Mouse (Mus musculus) kidney, adult 2 months (tissue): Measurements from ENCODE around the gene Dusp10. TPM values are rescaled to one million over a fixed set of nuclear protein-coding genes. Genes with fewer than 3 reads are reported as not detected.

Source experiments
- DNase-seq: peaks from one replicate; pipeline ENCODE4 v3.0.0; 2021
- H3K27ac ChIP-seq: fragments of 200-500 bp; 2 replicates; pipeline ENCODE4 v1.5.1; 2012; ENCODE audit warnings: low read depth, low read length, control low read depth, inconsistent platforms; ENCODE audit not compliant: insufficient read depth
- H3K27me3 ChIP-seq: fragments of 200-500 bp; replicated peaks from 2 replicates; pipeline ENCODE4 v1.6.1; 2012; ENCODE audit warnings: mild to moderate bottlenecking, moderate library complexity, low read length, inconsistent platforms; ENCODE audit not compliant: control insufficient read depth, insufficient read depth
- H3K36me3 ChIP-seq: fragments of 200-500 bp; 2 replicates; pipeline ENCODE4 v1.6.1; 2012; ENCODE audit warnings: mild to moderate bottlenecking, moderate library complexity, low read length, inconsistent platforms; ENCODE audit not compliant: control insufficient read depth, insufficient read depth
- H3K4me1 ChIP-seq: fragments of 200-500 bp; 2 replicates; pipeline ENCODE4 v1.6.1; 2011; ENCODE audit warnings: low read length; ENCODE audit not compliant: control insufficient read depth, insufficient read depth
- H3K4me3 ChIP-seq: fragments of 200-500 bp; 2 replicates; pipeline ENCODE4 v1.5.1; 2011; ENCODE audit warnings: mild to moderate bottlenecking, low read depth, low read length, control low read depth; ENCODE audit not compliant: insufficient read depth
- CTCF ChIP-seq: fragments of 200-500 bp; conservative IDR thresholded peaks from 2 replicates; pipeline ENCODE4 v1.5.1; 2011; ENCODE audit warnings: low read depth, mild to moderate bottlenecking, control low read depth, low read length, moderate library complexity, mixed read lengths; ENCODE audit not compliant: insufficient read depth, insufficient read length
- POLR2A ChIP-seq: fragments of 200-500 bp; IDR thresholded peaks from one replicate; pipeline ENCODE4 v1.6.1; 2011; ENCODE audit warnings: low read depth, low read length, control low read depth
- WGBS: fragments of 180-500 bp; shearing (Covaris S2); methylation state at CpG from one replicate; pipeline ENCODE4 v1.1.7; 2018; 5-methylcytosine and 5-hydroxymethylcytosine counted together
- polyA plus RNA-seq: library from polyadenylated mRNA; depleted of rRNA; stranded (reverse); fragments of >200 nt; gene quantifications from 2 replicates; pipeline ENCODE4 v1.2.3, GENCODE M21; 2012

Dusp10 gene
- polyA plus RNA-seq, 1 experiment, result 5.3 TPM

DNA sequence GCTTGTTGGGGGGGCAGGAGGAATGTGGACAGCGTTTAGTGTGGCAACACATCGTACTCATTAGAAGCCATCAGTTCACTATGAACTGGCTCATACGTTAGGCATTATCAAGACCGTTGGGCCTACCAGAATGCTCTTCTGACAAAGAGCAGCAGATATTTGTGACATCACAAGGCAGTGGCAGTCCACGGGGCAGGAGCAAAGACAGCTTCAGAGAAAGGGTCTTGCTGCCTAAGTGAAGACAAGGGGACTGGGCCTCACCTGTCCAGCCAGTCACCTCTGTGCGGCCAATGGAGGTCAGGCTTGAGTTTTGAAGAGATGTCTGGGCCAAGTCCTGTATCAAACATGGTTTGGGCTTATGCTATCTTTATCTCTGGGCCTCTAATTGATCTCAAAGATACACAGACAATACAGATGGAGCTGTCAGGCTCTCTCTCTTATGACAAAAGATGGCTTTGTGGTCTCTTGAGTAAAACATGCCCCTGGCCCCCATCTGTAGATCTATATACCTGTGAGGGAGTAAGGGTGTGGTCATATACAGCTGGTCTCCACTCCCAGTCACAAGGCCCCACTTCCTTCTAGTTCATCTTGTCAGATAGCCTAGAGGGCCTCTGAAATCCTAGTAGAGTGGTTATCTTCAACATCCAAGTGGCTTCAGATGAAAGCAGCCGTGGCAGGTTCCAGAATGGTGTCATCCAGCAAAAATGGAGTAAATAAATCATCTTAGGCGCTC lies 17.1 kb downstream of the Dusp10 start:
- no peaks in the 10 kb centered on the region for H3K36me3 ChIP-seq
- WGBS, result 95% methylated on average over 8 of the region's 8 CpGs
- no peak overlapping the region for H3K4me3 ChIP-seq

DNA sequence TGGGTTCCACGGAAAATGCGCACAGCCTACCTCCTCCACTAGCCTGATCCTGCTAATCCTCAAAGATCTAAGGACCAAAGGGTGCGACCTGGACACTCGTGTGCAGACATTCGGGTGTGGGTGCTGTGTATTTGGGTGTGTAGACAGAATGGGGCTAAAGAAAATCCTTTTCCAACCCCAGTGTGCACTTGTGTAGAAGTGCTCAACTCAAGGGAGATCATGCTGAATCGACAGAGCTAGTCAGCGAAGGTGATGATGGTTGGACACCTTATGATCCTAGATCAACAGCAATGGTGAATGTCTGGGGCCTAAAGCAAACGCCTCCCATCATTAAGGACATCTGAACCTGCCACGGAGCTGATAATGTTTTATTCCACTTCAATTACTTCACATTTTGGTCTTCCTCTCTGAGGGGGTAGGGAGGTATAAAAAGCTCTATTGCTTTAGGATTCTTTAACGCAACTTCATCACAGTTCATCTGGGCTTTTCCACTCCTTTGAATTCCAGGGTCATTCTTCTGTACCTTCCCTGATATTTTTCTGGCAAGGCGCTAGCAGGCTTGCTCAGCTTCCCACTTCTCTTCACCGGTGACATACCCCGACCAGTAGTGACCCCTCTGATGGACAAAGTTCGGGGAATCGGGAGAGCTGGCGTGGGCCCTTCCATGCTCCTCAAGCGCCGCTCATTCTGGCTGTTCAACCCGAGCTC lies 19.7 kb downstream of the Dusp10 start:
- TF ChIP-seq POLR2A (no peak), CTCF (no peak)
- H3K4me1 ChIP-seq, result no peaks in the 10 kb centered on the region
- peak overlapping the region; percentile 72; the same call in 1 of the 2 replicates for H3K27ac ChIP-seq

More for the DNA sequence above, 17.1 kb downstream of the Dusp10 start:
- Histone ChIP-seq H3K4me1 (no peaks in the 10 kb centered on the region), H3K27ac (no peak overlapping the region), H3K27me3 (no peaks in the 10 kb centered on the region)
- no peak for DNase-seq
- TF ChIP-seq CTCF, result no peak
- TF ChIP-seq POLR2A, result no peak

GRCm38 (mm10) chr1:184033390-184034010 lies 20.4 kb downstream of the Dusp10 start:
- TF ChIP-seq CTCF, result 0 out of 2 replicates have a peak, but pooled peaks have one; percentile 13
- TF ChIP-seq POLR2A, result no peak
- 1% methylated on average over 63 of the region's 63 CpGs for WGBS
- Histone ChIP-seq H3K4me1 (no peaks in the 10 kb centered on the region), H3K27me3 (no peaks in the 10 kb centered on the region), H3K4me3 (peak overlapping the region; percentile 67), H3K36me3 (no peaks in the 10 kb centered on the region), H3K27ac (peak overlapping the region; percentile 72)
- DNase-seq, result no peak

More for the DNA sequence above, 19.7 kb downstream of the Dusp10 start:
- Histone ChIP-seq H3K4me3 (peak overlapping the region; percentile 67), H3K27me3 (no peaks in the 10 kb centered on the region), H3K36me3 (no peaks in the 10 kb centered on the region)
- no peak for DNase-seq
- 40% methylated on average over 19 of the region's 19 CpGs for WGBS

DNA sequence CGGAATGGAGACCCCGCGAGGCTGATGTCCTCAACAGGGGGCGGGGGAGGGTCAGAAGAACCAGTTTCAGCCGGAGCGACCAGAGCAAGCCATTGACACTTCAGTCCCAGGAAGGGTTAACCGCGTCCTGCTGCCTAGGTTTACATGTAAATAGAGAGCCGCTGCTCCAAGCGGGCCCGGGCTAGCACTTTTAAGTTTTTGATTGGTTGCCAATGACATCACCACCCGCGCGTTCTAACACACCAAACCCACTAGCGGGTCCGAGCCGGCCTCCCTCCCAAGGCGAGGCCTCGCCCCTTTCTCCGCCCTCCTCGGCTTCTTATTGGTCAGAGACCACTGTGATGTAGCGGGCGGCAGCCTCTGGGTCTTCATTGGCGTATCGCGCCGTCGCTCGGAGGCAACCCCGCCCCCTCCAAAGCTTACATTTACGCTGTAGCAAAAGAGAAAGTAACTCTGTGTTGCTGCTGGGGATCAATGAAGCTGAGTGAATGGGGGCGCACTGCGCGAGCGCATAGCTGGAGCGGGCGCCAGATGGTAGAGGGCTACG lies 21.0 kb downstream of the Dusp10 start, which contains the start of gene 1700056E22Rik:
1700056E22Rik (minus strand) TSS at position 291 of the 547 bp plus-strand sequence.
- no peaks in the 10 kb centered on the region for H3K4me1 ChIP-seq
- peak; percentile 99 for DNase-seq
- peak within 1 kb of the TSS; percentile 81 for H3K4me3 ChIP-seq
- no peaks in the 10 kb centered on the region for H3K27me3 ChIP-seq
- H3K27ac ChIP-seq, result peak within 1 kb of the TSS; percentile 72
- no peaks in the 10 kb centered on the region for H3K36me3 ChIP-seq
- TF ChIP-seq CTCF (no peak), POLR2A (no peak)
- under 1% methylated on average over 38 of the region's 38 CpGs for WGBS

GRCm38 (mm10) chr1:184034741-184035181 lies 21.7 kb downstream of the Dusp10 start:
- Histone ChIP-seq H3K27me3 (no peaks in the 10 kb centered on the region), H3K27ac (no peak overlapping the region), H3K4me1 (no peaks in the 10 kb centered on the region), H3K36me3 (no peaks in the 10 kb centered on the region), H3K4me3 (peak overlapping the region; percentile 81)
- TF ChIP-seq POLR2A (no peak), CTCF (no peak)
- peak; percentile 25 for DNase-seq
- under 1% methylated on average over 12 of the region's 12 CpGs for WGBS

DNA sequence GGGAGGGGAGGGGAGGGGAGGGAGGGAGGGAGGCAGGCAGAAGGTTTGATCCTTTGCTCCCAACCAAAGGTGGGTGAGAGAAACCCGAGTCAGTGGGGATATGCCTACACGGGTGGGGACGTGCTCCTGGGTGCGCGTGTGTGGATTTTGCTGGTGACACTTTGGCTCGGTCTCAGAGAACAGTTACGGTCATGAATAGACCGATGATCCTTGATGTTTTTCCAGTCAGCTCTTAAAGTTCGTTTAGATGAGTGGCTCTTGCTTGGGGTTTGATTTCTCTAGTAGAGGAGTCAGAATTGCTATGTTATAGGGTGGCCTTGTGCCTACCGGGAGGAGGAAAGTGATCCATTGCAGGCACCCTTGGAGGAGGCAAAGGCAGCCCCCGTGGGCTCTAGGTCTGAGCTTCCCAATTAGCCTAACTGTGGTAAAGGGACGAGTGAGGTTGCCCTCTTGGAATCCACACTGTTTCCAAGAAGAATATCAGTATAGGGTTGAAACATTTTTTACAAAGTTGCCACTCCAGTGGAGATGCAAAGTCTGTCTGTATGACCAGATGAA lies 22.3 kb downstream of the Dusp10 start:
- WGBS, result 15% methylated on average over 12 of the region's 12 CpGs

More for the DNA sequence above, 22.3 kb downstream of the Dusp10 start:
- TF ChIP-seq POLR2A (no peak), CTCF (no peak)
- DNase-seq, result peak; percentile 9
- Histone ChIP-seq H3K36me3 (no peaks in the 10 kb centered on the region), H3K27ac (no peak overlapping the region), H3K27me3 (no peaks in the 10 kb centered on the region), H3K4me1 (no peaks in the 10 kb centered on the region), H3K4me3 (peak overlapping the region; percentile 30; the same call in 1 of the 2 replicates)
